Mouse (Mus musculus) hindbrain, embryonic 15.5 days (tissue): Measurements from ENCODE around the gene AC161166.1. TPM values are rescaled to one million over a fixed set of nuclear protein-coding genes. Genes with fewer than 3 reads are reported as not detected.

Experiments
- ATAC-seq: fragments of 200-750 bp; cut with Nextera tagmentation; 2 replicates; pipeline ENCODE4 v1.8.0; 2017; ENCODE audit warnings: low read depth, moderate number of reproducible peaks, moderate TSS enrichment; ENCODE audit not compliant: low FRiP score
- H3K27ac ChIP-seq: fragments of 300-500 bp; sonication (generic); replicated peaks from 2 replicates; pipeline ENCODE4 v1.5.1; 2015; ENCODE audit warnings: mild to moderate bottlenecking, inconsistent platforms
- H3K27me3 ChIP-seq: fragments of 300-500 bp; sonication (generic); 2 replicates; pipeline ENCODE4 v1.6.1; 2015; ENCODE audit warnings: control low read depth, inconsistent platforms
- H3K36me3 ChIP-seq: fragments of 300-500 bp; sonication (generic); 2 replicates; pipeline ENCODE4 v1.6.1; 2015; ENCODE audit warnings: control low read depth, inconsistent platforms
- H3K4me1 ChIP-seq: fragments of 300-500 bp; sonication (generic); replicated peaks from 2 replicates; pipeline ENCODE4 v1.6.1; 2015; ENCODE audit warnings: control low read depth, inconsistent platforms
- H3K4me2 ChIP-seq: fragments of 300-500 bp; sonication (generic); 2 replicates; pipeline ENCODE4 v1.6.1; 2015; ENCODE audit warnings: moderate library complexity, mild to moderate bottlenecking, inconsistent platforms
- H3K4me3 ChIP-seq: fragments of 300-500 bp; sonication (generic); 2 replicates; pipeline ENCODE4 v1.5.1; 2015; ENCODE audit warnings: mild to moderate bottlenecking, inconsistent platforms
- H3K9ac ChIP-seq: fragments of 300-500 bp; sonication (generic); 2 replicates; pipeline ENCODE4 v1.6.1; 2015; ENCODE audit warnings: inconsistent platforms
- H3K9me3 ChIP-seq: fragments of 300-500 bp; sonication (generic); 2 replicates; pipeline ENCODE4 v1.6.1; 2016; ENCODE audit warnings: control low read depth, inconsistent platforms
- WGBS: fragments of 180-500 bp; shearing (Covaris S2); methylation state at CpG from one replicate; pipeline ENCODE4 v1.1.7; 2015; 5-methylcytosine and 5-hydroxymethylcytosine counted together
- polyA plus RNA-seq: library from polyadenylated mRNA; unstranded; fragments of >200 nt; fragmentation: Nextera tagmentation; extraction: Ambion mirVana; gene quantifications from 2 replicates; pipeline ENCODE4 v1.2.1, GENCODE M21; 2015

The AC161166.1 gene
- polyA plus RNA-seq, 1 experiment from 2014 or later, result 1.5 TPM

DNA sequence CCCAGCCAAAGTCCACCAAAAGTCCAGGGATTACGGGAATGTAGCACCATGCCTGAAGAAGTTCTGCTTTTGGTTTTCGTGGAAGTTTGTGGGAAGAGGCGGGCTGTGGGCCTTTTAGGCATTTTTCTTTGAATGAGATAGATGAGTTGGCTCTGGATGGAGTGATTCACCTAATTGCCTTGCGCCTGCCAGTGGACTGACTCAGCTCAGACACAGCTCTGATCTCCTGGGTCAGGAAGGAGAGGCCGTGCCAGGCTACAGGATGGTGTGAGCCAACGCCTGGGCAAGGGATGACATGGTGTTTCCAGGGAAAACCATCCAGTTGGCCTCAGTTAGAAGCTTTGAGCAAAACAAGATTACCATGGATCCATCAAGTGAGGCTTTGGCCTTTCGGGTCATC lies 41.9 kb downstream of the AC161166.1 start:
- Histone ChIP-seq H3K27me3 (no peaks in the 10 kb centered on the region), H3K9me3 (no peaks in the 10 kb centered on the region), H3K27ac (no peak overlapping the region), H3K4me2 (no peak overlapping the region), H3K4me1 (peaks cover 6% of the 10 kb centered on the region; the same call in 1 of the 2 replicates), H3K4me3 (no peak overlapping the region), H3K9ac (no peak overlapping the region), H3K36me3 (no peaks in the 10 kb centered on the region)
- WGBS, result 96% methylated on average over 7 of the region's 7 CpGs
- ATAC-seq, result no peak

DNA sequence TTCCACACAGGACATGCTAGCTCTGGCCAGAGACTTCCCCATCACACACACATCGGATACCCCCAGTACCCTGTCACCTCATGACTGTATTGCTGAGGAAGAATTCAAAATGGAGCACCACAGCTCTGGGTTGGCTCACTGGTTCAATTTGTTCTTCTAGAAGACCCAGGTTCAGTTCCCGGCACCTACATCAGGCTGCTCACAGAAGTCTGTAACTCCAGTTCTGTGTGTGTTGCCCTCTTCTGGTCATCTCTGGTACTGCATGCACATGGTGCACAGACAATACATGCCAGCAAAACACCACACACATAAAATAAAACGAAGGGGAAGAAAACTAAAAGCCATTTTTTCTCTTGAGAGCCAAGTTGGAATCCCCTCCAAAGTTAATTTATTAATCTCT lies 43.1 kb downstream of the AC161166.1 start:
- 89% methylated on average over 3 of the region's 3 CpGs for WGBS
- H3K4me3 ChIP-seq, result no peak overlapping the region
- ATAC-seq, result no peak

DNA sequence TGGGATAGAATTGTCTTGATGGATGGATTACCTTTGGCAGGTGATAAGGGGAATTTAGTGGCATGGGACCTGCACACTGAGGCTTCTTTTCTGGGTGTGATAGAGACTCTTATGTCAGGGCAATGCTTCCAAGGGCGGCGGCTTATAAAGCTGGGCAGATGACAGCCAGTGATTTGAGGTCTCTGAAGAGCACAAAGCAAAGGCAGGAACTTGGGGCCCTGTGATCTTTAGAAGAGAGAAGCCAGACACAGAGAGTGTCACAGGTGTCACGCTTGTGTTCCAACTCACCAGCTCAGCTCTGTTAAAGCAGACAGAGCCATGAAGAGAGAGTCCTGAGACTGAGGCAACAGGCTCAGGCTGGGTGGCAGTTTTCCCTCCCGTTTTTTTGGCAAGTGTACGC lies 44.4 kb downstream of the AC161166.1 start:
- Histone ChIP-seq H3K36me3 (no peaks in the 10 kb centered on the region), H3K27me3 (no peaks in the 10 kb centered on the region), H3K27ac (no peak overlapping the region), H3K9me3 (no peaks in the 10 kb centered on the region), H3K4me3 (no peak overlapping the region), H3K4me1 (peaks cover 4% of the 10 kb centered on the region), H3K4me2 (no peak overlapping the region), H3K9ac (no peak overlapping the region)
- no peak for ATAC-seq
- 87% methylated on average over 5 of the region's 5 CpGs for WGBS

More for the DNA sequence above, 43.1 kb downstream of the AC161166.1 start:
- H3K9ac ChIP-seq, result no peak overlapping the region
- H3K27me3 ChIP-seq, result no peaks in the 10 kb centered on the region
- H3K4me2 ChIP-seq, result no peak overlapping the region
- H3K36me3 ChIP-seq, result no peaks in the 10 kb centered on the region
- H3K9me3 ChIP-seq, result no peaks in the 10 kb centered on the region
- H3K27ac ChIP-seq, result no peak overlapping the region
- no peaks in the 10 kb centered on the region for H3K4me1 ChIP-seq

DNA sequence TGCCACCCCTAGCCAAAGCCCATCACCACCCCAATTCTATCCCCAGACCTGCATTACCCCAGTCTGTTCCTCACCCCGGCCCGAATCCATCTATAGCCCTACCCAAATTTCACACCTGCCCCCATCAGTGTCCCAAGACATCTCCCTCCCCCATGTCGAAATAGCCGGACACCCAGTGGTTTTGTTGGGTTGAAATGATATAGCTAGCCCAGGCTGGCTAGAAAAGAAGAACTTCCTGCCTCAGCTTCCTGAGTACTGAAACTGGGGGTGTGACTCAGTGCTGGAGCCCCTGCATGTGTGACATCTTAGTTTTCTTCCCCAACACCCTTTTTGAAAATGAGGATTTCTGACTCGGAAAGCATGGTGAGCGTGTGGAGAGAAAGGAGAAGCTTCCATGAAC lies 45.4 kb downstream of the AC161166.1 start:
- Histone ChIP-seq H3K36me3 (no peaks in the 10 kb centered on the region), H3K27ac (no peak overlapping the region), H3K4me2 (no peak overlapping the region), H3K27me3 (no peaks in the 10 kb centered on the region), H3K9me3 (no peaks in the 10 kb centered on the region), H3K9ac (no peak overlapping the region), H3K4me3 (no peak overlapping the region), H3K4me1 (peaks cover 9% of the 10 kb centered on the region)
- ATAC-seq, result no peak
- 94% methylated on average over 6 of the region's 6 CpGs for WGBS

DNA sequence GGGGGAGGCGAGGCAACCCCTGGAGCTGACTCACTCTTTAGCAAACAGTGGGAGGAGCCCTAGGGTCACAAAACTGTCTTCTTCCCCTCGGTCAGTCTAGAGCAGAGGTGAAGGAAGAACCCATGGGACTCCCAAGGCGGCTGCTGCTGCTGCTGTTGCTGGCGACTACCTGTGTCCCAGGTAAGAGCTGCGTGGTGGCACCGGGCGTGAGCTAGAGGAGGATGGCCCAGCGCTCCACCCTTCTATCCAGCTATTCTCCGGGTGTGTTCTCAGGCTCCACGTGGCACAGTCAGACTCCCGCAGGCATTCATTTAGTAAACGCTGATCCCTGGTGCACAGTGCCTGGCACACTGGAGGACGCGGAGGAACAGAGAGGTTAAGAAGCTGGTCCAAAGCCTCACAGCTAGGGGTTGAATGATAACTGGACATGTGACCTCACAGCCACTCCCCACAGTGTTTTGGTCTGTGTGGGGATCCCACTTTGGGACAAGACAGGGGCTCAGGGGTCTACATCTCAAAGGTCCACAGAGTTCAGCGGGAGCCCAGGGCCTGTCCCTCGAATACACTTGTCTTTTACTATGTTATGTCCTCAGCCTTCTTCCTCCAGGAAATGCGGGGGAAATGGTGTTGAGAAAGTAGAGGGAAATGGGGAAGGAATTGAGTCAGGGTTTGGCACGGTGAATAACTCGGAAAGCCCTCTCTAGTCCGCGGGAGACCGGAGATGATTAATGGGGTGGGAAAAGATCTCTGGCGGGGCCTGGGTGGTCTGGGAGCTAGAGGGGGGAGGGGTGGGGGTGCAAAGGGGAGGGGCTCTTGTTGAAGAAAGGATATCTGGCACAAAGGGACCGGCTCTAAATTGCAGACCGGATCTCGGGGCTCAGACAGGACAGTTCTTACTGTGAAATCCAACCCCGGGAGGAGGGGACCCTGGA lies 49.6 kb downstream of the AC161166.1 start, which contains the start of gene Plaur:
Plaur (plus strand) TSS at position 97 of the 932 bp plus-strand sequence.
- peak; percentile 49 for ATAC-seq
- no peaks in the 10 kb centered on the region for H3K27me3 ChIP-seq
- peaks cover 9% of the 10 kb centered on the region for H3K4me1 ChIP-seq
- H3K9me3 ChIP-seq, result no peaks in the 10 kb centered on the region
- no peak within 1 kb of the TSS for H3K9ac ChIP-seq
- peak within 1 kb of the TSS; percentile 20 for H3K4me2 ChIP-seq
- H3K4me3 ChIP-seq, result no peak within 1 kb of the TSS; the same call in 1 of the 2 replicates
- H3K36me3 ChIP-seq, result no peaks in the 10 kb centered on the region
- H3K27ac ChIP-seq, result no peak within 1 kb of the TSS
- 5% methylated on average over 27 of the region's 27 CpGs for WGBS

DNA sequence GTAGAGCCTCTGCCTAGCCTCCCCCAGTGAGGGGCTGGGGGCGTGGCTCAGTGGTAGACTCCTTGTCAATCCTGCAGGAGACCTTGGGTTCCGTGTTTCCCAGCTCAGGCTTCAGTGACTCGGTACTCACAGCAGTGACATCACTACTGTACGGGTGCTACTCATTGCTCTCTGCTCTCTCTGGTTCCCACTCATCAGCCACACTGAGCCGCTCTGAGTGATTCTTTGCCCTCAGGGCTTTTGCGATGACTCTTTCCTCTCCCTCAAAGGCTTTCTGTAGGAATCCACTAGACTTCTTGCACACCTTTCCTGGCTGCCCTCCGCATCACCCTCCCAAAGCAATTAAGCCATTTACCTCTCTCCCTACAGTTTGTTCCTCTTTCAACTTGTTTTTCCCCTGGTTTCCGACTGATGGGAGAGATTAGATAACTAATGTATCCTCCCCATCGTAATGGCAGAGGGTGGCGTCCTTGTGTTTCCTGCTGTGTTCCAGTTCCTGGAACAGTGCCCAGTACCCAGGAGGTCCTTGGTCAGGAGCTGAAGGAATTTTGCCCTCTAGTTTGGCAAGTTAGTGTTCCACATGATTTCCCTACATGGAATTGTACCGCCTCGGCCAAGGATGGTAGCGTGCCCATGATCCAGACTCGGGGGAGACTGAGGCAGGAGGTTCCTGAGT lies 50.7 kb downstream of the AC161166.1 start:
- Histone ChIP-seq H3K36me3 (no peaks in the 10 kb centered on the region), H3K9me3 (no peaks in the 10 kb centered on the region), H3K27me3 (no peaks in the 10 kb centered on the region), H3K27ac (no peak overlapping the region), H3K4me3 (no peak overlapping the region), H3K4me2 (no peak overlapping the region), H3K9ac (no peak overlapping the region), H3K4me1 (peaks cover 9% of the 10 kb centered on the region)
- ATAC-seq, result no peak
- 63% methylated on average over 14 of the region's 14 CpGs for WGBS

Other genes starting within 250 kb of the AC161166.1 start
- gene Zfp93, start 242.0 kb downstream of the AC161166.1 start, polyA plus RNA-seq, result 6.2 and 8.2 TPM in 2 replicates
- 39.5 and 42.3 TPM in 2 replicates for gene Zfp61, start 211.2 kb downstream of the AC161166.1 start, polyA plus RNA-seq
- 19.5 and 20.3 TPM in 2 replicates for gene Zfp94, start 195.8 kb downstream of the AC161166.1 start, polyA plus RNA-seq
- 0.23 and 0.38 TPM in 2 replicates for gene Tescl, start 178.5 kb downstream of the AC161166.1 start, polyA plus RNA-seq
- not detected in 2 replicates for gene Lypd5, start 163.3 kb downstream of the AC161166.1 start, polyA plus RNA-seq
- 2.3 and 2.9 TPM in 2 replicates for gene Kcnn4, start 142.2 kb downstream of the AC161166.1 start, polyA plus RNA-seq
- gene Smg9, start 112.8 kb downstream of the AC161166.1 start, polyA plus RNA-seq, result 32.8 and 42.5 TPM in 2 replicates
- gene Irgc1, start 60.2 kb downstream of the AC161166.1 start, polyA plus RNA-seq, result not detected in 2 replicates
- 1.3 and 1.5 TPM in 2 replicates for gene Plaur, start 50.0 kb downstream of the AC161166.1 start, polyA plus RNA-seq
- 77.9 and 80.4 TPM in 2 replicates for gene Cadm4, start 30.4 kb downstream of the AC161166.1 start, polyA plus RNA-seq
- 281 and 307 TPM in 2 replicates for gene Zfp428, start 5.4 kb downstream of the AC161166.1 start, polyA plus RNA-seq
- gene Irgq, start 18.2 kb upstream of the AC161166.1 start, polyA plus RNA-seq, result 28.5 and 28.7 TPM in 2 replicates
- gene Pinlyp, start 33.7 kb upstream of the AC161166.1 start, polyA plus RNA-seq, result 0.25 TPM in 1 of 2 replicates, not detected in the other
- gene Xrcc1, start 33.8 kb upstream of the AC161166.1 start, polyA plus RNA-seq, result 66.2 and 72.1 TPM in 2 replicates
- gene Ethe1, start 75.1 kb upstream of the AC161166.1 start, polyA plus RNA-seq, result 27.4 and 27.5 TPM in 2 replicates
- gene Zfp575, start 75.2 kb upstream of the AC161166.1 start, polyA plus RNA-seq, result 14.8 and 19.7 TPM in 2 replicates
- not detected in 2 replicates for gene Phldb3, start 98.3 kb upstream of the AC161166.1 start, polyA plus RNA-seq
- 0.41 and 0.73 TPM in 2 replicates for gene Lypd3, start 124.1 kb upstream of the AC161166.1 start, polyA plus RNA-seq
- gene Tex101, start 164.2 kb upstream of the AC161166.1 start, polyA plus RNA-seq, result not detected in 2 replicates
- not detected in 2 replicates for gene BC049730, start 196.8 kb upstream of the AC161166.1 start, polyA plus RNA-seq
- not detected in 2 replicates for gene Gm4763, start 214.5 kb upstream of the AC161166.1 start, polyA plus RNA-seq
- 0.26 and 0.49 TPM in 2 replicates for gene Cd177, start 247.9 kb upstream of the AC161166.1 start, polyA plus RNA-seq